Mouse (Mus musculus) thymus, postnatal 36 days (tissue): ENCODE measurements around the gene Rps18.

Experiments used
- DNase-seq, 2 experiments: peaks; one replicate each; pipeline ENCODE4 v3.0.0; 2022; ENCODE audit warnings: mixed read lengths in 2 of 2

Gene Rps18

GRCm38 (mm10) chr17:33943454-33943853 lies 12.3 kb downstream of the Rps18 start:
- no peak for DNase-seq

GRCm38 (mm10) chr17:33941381-33941780 lies 14.4 kb downstream of the Rps18 start:
- no peak for DNase-seq

- DNase-seq, result peak in 1 of 2 experiments; percentile 52
These were observed 14.8 kb downstream of the Rps18 start for GRCm38 (mm10) chr17:33940981-33941380.

- DNase-seq, result peak; percentile 82 to 84
These were observed 15.5 kb downstream of the Rps18 start, which contains the start of the genes Pfdn6 and Wdr46 for GRCm38 (mm10) chr17:33940206-33940805. TSS of gene Pfdn6 (minus strand) at chr17:33940343. TSS of gene Wdr46 (plus strand) at chr17:33940660.

- no peak for DNase-seq
These were observed 17.0 kb downstream of the Rps18 start for GRCm38 (mm10) chr17:33938783-33939182.

GRCm38 (mm10) chr17:33936993-33937392 lies 18.8 kb downstream of the Rps18 start:
- DNase-seq, result peak in 1 of 2 experiments; percentile 16

GRCm38 (mm10) chr17:33935422-33936055 lies 20.3 kb downstream of the Rps18 start:
- DNase-seq, result peak in 1 of 2 experiments; percentile 11

GRCm38 (mm10) chr17:33932970-33933369 lies 22.8 kb downstream of the Rps18 start:
- DNase-seq, result peak in 1 of 2 experiments; percentile 9

- peak in 1 of 2 experiments; percentile 22 for DNase-seq
These were observed 23.4 kb downstream of the Rps18 start for GRCm38 (mm10) chr17:33932448-33932847.

- peak in 1 of 2 experiments; percentile 20 for DNase-seq
These were observed 23.9 kb downstream of the Rps18 start for GRCm38 (mm10) chr17:33931947-33932346.

- DNase-seq, result peak in 1 of 2 experiments; percentile 53
These were observed 24.5 kb downstream of the Rps18 start for GRCm38 (mm10) chr17:33931159-33931866.

- peak; percentile 76 to 87 for DNase-seq
These were observed 25.3 kb downstream of the Rps18 start for GRCm38 (mm10) chr17:33930280-33931158.

GRCm38 (mm10) chr17:33929371-33930279 lies 26.2 kb downstream of the Rps18 start, which contains the start of gene Rgl2:
TSS of gene Rgl2 (plus strand) at chr17:33929543.
- peak; percentile 95 to 96 for DNase-seq

GRCm38 (mm10) chr17:33928251-33928947 lies 27.4 kb downstream of the Rps18 start:
- peak in 1 of 2 experiments; percentile 7 for DNase-seq

GRCm38 (mm10) chr17:33926207-33926932 lies 29.4 kb downstream of the Rps18 start:
- peak in 1 of 2 experiments; percentile 45 for DNase-seq

GRCm38 (mm10) chr17:33925406-33926116 lies 30.2 kb downstream of the Rps18 start:
- DNase-seq, result peak in 1 of 2 experiments; percentile 19

- peak; percentile 53 to 58 for DNase-seq
These were observed 31.1 kb downstream of the Rps18 start for GRCm38 (mm10) chr17:33924577-33925283.

GRCm38 (mm10) chr17:33921361-33921760 lies 34.4 kb downstream of the Rps18 start:
- no peak for DNase-seq
